Mouse (Mus musculus) ES-Bruce4 (cell line): ENCODE data around the gene Rimkla.

Experiments
- CTCF ChIP-seq: IDR thresholded peaks from one replicate; pipeline ENCODE4 v1.8.1; 2011; ENCODE audit warnings: low read depth, low read length
- EP300 ChIP-seq: IDR thresholded peaks from 2 replicates; pipeline ENCODE4 v1.6.1; 2011; ENCODE audit warnings: low read depth, low read length; ENCODE audit not compliant: insufficient read depth
- POLR2A ChIP-seq: IDR thresholded peaks from one replicate; pipeline ENCODE4 v1.8.1; 2011; ENCODE audit warnings: low read length; ENCODE audit not compliant: insufficient read depth

GRCm38 (mm10) chr4:119462858-119463755, 29.3 kb downstream of the Rimkla start:
- TF ChIP-seq EP300 = no peak
- TF ChIP-seq CTCF = no peak
- no peak for TF ChIP-seq POLR2A
